Mouse (Mus musculus) adrenal gland, postnatal 36 days (tissue): ENCODE data around the gene Lgi4. TPM values are rescaled to one million over a fixed set of nuclear protein-coding genes. Genes with fewer than 3 reads are reported as not detected.
A peak's percentile ranks its signal among the peaks of the same experiment; 100 is the strongest.

ENCODE experiments used
- DNase-seq, 2 experiments: peaks; one replicate each; pipeline ENCODE4 v3.0.0; 2021; ENCODE audit warnings: mixed read lengths in 1 of 2
- total RNA-seq, 2 experiments: library from RNA; stranded (reverse); gene quantifications; 2 replicates each; pipeline ENCODE4 v1.2.3; 2021

Lgi4 gene
- total RNA-seq, 2 experiments from 2014 or later: 2.7 to 5.4 TPM

GRCm38 (mm10) chr7:31076492-31076891, 17.4 kb downstream of the Lgi4 start, which contains the start of gene Fxyd3:
Fxyd3 (minus strand) TSS chr7:31076704.
- no peak for DNase-seq

GRCm38 (mm10) chr7:31077470-31077869, 18.3 kb downstream of the Lgi4 start:
- no peak for DNase-seq

DNA sequence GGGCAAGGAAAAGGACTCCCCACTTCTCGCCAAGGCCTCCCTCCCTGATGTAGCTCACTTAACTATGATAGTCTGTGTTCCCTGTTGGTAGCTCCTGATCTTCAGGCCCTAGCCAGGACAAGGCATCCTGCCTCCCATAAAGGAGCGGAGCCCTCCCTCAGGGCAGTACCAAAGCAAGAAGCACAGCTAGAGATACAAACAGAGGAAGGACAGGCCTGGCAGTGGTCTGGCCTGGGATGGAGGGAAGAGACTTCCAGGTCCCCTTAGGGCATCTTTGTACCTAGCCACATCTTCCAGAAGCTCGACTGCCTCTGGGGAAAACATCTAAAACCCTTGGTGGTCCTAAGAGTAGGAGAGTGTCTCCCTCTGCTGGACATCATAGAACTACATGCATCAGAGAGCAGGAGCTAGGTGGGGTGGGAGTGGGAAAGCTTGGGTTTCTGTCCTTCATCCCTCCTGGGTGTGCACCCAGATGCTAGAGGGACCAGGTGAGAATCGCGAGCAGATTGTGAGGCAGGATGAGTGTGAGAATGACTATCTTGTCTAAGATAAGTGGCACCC, 18.8 kb downstream of the Lgi4 start:
- DNase-seq: peak in 1 of 2 experiments; percentile 22

GRCm38 (mm10) chr7:31079670-31080069, 20.5 kb downstream of the Lgi4 start:
- no peak for DNase-seq

- no peak for DNase-seq
Measured at GRCm38 (mm10) chr7:31080611-31081010, 21.5 kb downstream of the Lgi4 start.

DNA sequence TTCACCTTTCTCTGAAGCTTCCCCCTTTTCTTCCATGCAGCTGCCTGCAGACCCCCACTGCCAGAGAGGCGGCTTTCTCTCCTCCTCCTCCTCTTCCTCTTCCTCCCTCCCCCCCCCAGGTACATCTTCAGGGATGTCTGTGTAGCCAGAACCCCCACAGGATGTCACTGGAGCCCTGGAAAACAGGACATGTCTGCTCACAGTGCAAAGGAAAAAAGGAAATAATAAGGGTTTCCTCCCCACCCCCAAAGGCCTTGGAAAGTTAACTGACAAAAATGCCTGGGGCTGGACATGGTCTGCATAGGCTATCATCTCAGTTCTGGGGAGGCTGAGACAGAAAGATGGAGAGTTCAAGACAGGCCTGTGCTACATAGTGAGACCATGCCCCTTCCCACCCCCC, 22.0 kb downstream of the Lgi4 start:
- DNase-seq: no peak

DNA sequence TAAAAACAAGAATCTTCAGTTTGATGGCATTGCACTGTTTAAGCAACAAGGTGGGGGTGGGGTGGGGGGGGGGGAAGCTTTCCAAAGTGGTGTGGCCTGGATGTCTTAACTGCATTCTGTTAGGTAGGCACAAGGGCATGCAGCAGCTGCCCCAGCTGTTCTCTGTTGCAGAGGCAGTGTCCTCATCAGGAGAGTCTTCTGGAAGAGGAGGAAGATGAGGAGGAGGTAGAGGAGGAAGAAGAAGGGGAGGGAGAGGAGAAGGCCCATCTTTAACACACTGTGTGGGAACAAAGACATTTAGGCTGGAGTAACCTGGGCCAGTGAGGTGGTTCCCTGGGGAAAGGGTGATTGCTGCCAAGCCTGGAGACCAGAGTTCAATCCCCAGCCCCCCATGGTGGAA, 23.0 kb downstream of the Lgi4 start:
- no peak for DNase-seq

DNA sequence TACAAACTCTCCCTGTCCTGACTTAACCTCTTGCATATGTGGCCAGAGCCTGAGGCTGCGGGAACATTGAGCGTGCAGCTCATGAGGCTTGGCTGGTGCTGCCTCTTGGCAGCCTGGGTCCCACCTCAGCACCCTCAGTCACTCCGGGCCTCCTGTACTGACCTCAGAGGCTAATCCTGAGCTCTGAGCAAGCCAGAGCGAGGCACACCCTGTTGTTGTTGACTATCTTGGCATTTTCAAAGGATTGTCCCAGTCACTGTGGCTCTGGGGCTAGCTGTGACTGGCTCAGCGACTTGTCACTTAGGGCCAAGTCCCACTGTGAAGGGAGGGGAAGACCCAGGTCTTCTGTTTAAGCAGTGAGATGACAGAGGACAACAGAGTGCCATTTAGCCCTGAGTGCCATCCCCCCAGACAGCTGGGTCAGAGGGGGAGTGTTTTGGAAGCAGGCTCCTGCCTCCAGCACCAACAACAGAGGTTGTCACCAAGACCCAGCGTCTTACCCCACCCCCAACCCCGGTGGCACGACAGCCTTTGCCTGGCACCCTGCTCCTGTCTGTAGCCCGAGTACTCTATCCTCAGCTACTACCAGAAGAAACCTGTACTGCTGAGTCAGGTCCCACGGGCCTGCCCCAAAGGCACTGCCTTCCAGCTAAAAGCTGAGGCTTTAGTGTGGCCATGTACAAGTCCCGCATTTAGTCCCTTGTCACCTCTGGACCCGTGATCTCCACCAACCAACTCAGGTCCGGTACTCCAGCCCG, 23.9 kb downstream of the Lgi4 start:
- peak; percentile 24 to 56 for DNase-seq

GRCm38 (mm10) chr7:31084140-31084539, 25.0 kb downstream of the Lgi4 start:
- peak in 1 of 2 experiments; percentile 26 for DNase-seq

DNA sequence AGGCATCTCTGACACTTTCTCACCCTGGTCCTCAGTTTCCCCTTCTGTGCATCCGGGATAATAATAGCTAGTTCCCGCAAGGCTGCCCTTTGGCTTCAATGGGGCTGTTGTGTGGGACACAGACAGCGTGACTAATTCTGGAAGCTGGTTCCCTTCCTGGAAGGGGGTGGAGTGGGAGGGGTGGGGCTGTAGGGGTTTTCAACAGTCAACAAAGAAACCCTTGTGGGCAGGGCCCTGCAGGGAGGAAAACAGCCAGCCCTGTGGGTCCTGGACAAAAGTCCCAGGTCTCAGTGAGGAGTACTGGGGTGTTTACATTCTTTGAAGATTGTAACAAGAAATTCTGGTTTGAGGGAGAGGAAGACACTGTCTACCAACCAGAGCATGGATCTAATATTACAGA, 26.0 kb downstream of the Lgi4 start:
- peak; percentile 25 to 58 for DNase-seq

GRCm38 (mm10) chr7:31086175-31086755, 27.1 kb downstream of the Lgi4 start:
- DNase-seq: no peak

GRCm38 (mm10) chr7:31087262-31087661, 28.1 kb downstream of the Lgi4 start:
- no peak for DNase-seq

- peak in 1 of 2 experiments; percentile 28 for DNase-seq
Measured at GRCm38 (mm10) chr7:31088206-31088605, 29.1 kb downstream of the Lgi4 start.

GRCm38 (mm10) chr7:31089721-31090120, 30.6 kb downstream of the Lgi4 start:
- DNase-seq: no peak

GRCm38 (mm10) chr7:31094774-31095501, 35.8 kb downstream of the Lgi4 start:
- DNase-seq: no peak

- DNase-seq: no peak
Measured at GRCm38 (mm10) chr7:31096892-31097564, 37.9 kb downstream of the Lgi4 start.

- DNase-seq: peak; percentile 92 to 94
Measured at GRCm38 (mm10) chr7:31097583-31098248, 38.6 kb downstream of the Lgi4 start.

GRCm38 (mm10) chr7:31098697-31099611, 39.8 kb downstream of the Lgi4 start:
- peak; percentile 76 to 79 for DNase-seq

- DNase-seq: no peak
Measured at GRCm38 (mm10) chr7:31099612-31099982, 40.5 kb downstream of the Lgi4 start.

- peak; percentile 70 to 79 for DNase-seq
Measured at GRCm38 (mm10) chr7:31100786-31101185, 41.6 kb downstream of the Lgi4 start.
